Mouse (Mus musculus): ENCODE data around the gene Sqstm1. TPM values are rescaled to one million over a fixed set of nuclear protein-coding genes. Genes with fewer than 3 reads are reported as not detected.

The Sqstm1 gene
- polyA plus RNA-seq, 1 experiment from 2014 or later, result 280 TPM

DNA sequence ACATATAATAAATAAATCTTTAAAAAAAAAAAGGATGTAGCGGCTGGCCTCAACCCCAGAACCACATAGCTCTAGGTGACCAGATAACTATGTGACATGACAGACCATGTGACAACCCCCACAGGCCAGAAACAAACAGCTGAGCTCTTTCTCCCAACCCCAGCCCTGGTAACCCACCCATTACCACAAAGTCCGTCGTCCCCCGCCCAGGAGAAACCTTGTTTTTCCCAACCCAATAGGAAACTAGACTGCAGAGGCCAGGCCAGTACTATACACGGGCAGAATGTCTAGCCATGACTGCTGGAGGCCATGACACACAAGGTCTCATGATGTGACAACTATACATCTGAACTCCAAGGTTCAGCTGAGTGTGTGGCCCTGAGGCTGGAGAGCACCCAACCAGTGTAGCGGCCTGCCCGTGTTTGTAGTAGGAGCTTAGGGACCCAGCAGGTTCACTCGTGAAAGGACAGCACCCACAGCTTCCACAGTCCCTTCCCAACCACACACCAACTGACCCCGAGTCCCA, 7.3 kb downstream of the Sqstm1 start:
- H3K27ac ChIP-seq, result no peak overlapping the region
- 93% methylated on average over 9 of the region's 9 CpGs for WGBS

DNA sequence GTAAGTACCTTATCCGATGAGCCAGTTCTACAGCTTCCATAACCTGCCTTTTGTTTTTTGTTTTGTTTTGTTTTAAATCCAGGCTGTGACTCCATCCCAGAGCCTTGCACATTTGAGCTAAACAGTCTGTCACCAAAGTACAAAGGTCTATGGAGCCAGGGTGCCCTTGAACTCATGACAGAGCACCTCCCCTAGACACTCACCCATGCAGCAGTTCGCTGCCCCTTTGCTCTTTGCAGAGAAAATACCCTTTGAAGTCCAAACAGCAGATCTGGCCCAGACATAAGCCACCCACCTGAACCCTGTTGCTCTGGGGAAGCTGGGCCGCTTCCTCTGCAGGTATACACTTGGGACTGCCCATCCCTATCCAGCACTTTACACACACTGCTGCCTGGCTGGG, 9.0 kb downstream of the Sqstm1 start:
- Histone ChIP-seq H3K27ac (no peak overlapping the region), H3K4me2 (replicated peaks) (no peak overlapping the region), H3K4me3 (replicated peaks) (no peak overlapping the region), H3K27me3 (no peaks in the 10 kb centered on the region), H3K9ac (replicated peaks) (no peak overlapping the region), H3K4me1 (replicated peaks) (no peaks in the 10 kb centered on the region), H3K9me3 (no peaks in the 10 kb centered on the region), H3K36me3 (peaks cover 97% of the 10 kb centered on the region)
- WGBS, result 95% methylated on average over 3 of the region's 3 CpGs
- no peak for ATAC-seq

More for the DNA sequence above, 7.3 kb downstream of the Sqstm1 start:
- Histone ChIP-seq H3K27me3 (no peaks in the 10 kb centered on the region), H3K9me3 (no peaks in the 10 kb centered on the region), H3K9ac (replicated peaks) (no peak overlapping the region), H3K4me3 (replicated peaks) (no peak overlapping the region), H3K36me3 (peaks cover 94% of the 10 kb centered on the region), H3K4me2 (replicated peaks) (no peak overlapping the region), H3K4me1 (replicated peaks) (peaks cover 6% of the 10 kb centered on the region)
- ATAC-seq, result no peak

DNA sequence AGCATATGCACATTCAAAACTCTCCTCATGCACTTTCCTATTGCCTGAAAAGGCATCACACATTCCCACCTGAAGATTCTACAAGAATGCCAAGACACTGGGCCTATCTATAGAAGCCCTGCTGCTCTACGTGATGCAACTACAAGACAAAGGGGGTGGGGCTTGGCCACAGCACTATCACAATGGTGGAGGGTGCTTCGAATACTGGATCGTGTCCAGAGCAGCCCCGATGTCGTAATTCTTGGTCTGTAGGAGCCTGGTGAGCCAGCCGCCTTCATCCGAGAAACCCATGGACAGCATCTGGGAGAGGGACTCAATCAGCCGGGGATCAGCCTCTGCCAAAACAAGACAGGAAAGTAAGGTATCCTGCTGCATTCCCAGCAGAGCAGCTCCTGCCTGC, 10.0 kb downstream of the Sqstm1 start:
- peaks cover 95% of the 10 kb centered on the region for H3K36me3 ChIP-seq
- no peak overlapping the region for H3K27ac ChIP-seq
- H3K4me2 ChIP-seq (replicated peaks), result no peak overlapping the region
- no peaks in the 10 kb centered on the region for H3K27me3 ChIP-seq
- no peaks in the 10 kb centered on the region for H3K9me3 ChIP-seq
- H3K9ac ChIP-seq (replicated peaks), result no peak overlapping the region
- no peaks in the 10 kb centered on the region for H3K4me1 ChIP-seq (replicated peaks)
- H3K4me3 ChIP-seq (replicated peaks), result no peak overlapping the region
- no peak for ATAC-seq
- WGBS, result 90% methylated on average over 8 of the region's 8 CpGs

DNA sequence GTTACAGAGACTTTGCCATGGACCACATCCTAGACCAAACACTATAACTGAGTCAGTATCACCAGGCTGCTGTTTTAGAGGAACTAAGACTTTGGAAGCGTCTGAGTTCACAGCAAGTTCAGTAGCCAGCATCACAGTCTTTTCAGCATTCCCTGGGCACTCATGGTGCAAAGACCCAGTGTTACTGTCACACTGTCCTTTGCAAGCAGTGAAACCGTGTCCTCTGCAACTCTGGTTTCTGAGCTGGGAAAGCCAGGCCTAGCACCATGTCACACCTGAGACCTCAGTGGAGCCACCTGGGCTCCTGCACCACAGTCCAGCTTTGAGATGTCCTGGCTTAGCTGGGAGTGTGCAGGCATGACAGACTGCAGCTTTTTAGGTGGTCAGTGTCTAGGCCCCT, 11.7 kb downstream of the Sqstm1 start:
- Histone ChIP-seq H3K36me3 (peaks cover 92% of the 10 kb centered on the region), H3K27me3 (no peaks in the 10 kb centered on the region), H3K9ac (replicated peaks) (no peak overlapping the region), H3K4me1 (replicated peaks) (no peaks in the 10 kb centered on the region), H3K4me2 (replicated peaks) (no peak overlapping the region), H3K9me3 (no peaks in the 10 kb centered on the region), H3K27ac (no peak overlapping the region), H3K4me3 (replicated peaks) (no peak overlapping the region)
- WGBS, result 92% methylated on average over 2 of the region's 2 CpGs
- ATAC-seq, result no peak

DNA sequence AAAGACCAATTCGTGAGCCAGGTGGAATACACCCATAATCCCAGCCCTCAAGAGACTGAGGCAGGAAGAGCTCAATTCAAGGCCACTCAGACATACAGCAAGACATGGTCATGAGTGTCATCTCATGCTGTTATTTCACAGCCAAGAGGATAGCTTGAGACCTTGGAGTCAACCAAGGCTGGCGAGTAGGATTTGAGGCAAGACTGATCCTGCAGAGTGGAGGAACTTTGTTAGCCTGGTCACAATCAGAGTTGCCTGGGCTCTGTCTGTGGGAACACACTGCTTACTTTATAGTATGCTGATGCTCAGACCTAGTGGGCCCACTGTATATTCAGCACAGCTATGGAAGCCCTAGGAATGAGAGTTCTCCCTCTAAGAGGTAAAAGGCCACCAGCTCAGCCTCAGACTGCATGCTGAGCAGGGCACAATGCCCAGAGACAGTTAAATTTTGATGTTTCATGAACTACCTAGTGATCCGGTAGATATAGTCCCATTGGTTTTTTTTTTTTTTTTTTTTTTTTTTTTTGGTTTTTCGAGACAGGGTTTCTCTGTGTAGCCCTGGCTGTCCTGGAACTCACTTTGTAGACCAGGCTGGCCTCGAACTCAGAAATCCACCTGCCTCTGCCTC, 12.3 kb downstream of the Sqstm1 start:
- Histone ChIP-seq H3K27ac (no peak overlapping the region), H3K9ac (replicated peaks) (no peak overlapping the region), H3K4me2 (replicated peaks) (no peak overlapping the region), H3K4me1 (replicated peaks) (no peaks in the 10 kb centered on the region), H3K4me3 (replicated peaks) (no peak overlapping the region), H3K36me3 (peaks cover 93% of the 10 kb centered on the region), H3K9me3 (no peaks in the 10 kb centered on the region), H3K27me3 (no peaks in the 10 kb centered on the region)
- 0 out of 2 replicates have a peak, but pooled peaks have one; percentile 24 for ATAC-seq
- WGBS, result 93% methylated on average over 4 of the region's 5 CpGs

DNA sequence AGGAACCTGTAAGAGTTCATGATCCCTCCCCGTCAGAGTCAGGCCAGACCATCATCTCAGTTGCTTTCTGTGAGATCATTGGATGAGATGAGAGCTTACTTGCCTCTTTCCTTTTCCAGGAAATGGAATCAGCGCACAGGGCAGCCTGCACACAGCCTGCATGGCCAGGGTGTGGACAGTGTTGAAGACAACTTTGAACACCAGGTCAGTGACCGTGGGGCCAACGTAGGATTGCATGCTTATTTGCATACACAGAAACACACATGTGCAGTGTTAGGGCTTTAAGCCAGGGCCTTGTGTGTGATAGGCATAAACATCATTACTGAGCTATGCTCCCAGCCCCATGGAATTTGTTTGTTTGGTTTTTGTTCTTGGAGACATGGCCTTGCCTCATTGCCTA, 13.1 kb downstream of the Sqstm1 start:
- H3K9me3 ChIP-seq, result no peaks in the 10 kb centered on the region
- no peaks in the 10 kb centered on the region for H3K27me3 ChIP-seq
- no peak overlapping the region for H3K4me3 ChIP-seq (replicated peaks)
- no peak overlapping the region for H3K9ac ChIP-seq (replicated peaks)
- no peak for ATAC-seq
- H3K4me1 ChIP-seq (replicated peaks), result no peaks in the 10 kb centered on the region
- H3K27ac ChIP-seq, result no peak overlapping the region
- 91% methylated on average over 4 of the region's 4 CpGs for WGBS
- peaks cover 84% of the 10 kb centered on the region for H3K36me3 ChIP-seq
- no peak overlapping the region for H3K4me2 ChIP-seq (replicated peaks)

DNA sequence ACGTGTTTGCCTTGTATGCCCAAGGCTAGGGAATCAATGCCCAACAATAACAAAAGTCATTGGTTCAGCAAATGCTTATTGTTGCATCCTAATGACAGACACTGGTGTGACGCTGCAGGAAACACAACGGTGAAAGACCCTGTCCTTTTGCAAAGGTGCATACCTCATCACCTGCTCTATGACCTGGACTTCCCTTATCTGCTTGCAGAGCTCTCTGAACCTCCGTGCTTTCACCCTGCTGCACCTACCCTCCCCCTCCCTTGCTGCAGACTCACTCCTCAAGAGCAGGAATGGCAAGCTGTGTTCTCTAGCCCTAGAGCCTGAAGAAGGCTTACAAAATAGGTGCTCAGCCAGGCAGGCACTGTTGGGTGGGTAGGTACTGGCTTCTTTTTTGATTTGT, 15.8 kb downstream of the Sqstm1 start:
- Histone ChIP-seq H3K4me1 (replicated peaks) (no peaks in the 10 kb centered on the region), H3K4me2 (replicated peaks) (no peak overlapping the region), H3K27me3 (no peaks in the 10 kb centered on the region), H3K36me3 (peaks cover 61% of the 10 kb centered on the region), H3K9ac (replicated peaks) (no peak overlapping the region), H3K9me3 (no peaks in the 10 kb centered on the region), H3K27ac (no peak overlapping the region), H3K4me3 (replicated peaks) (no peak overlapping the region)
- WGBS, result 85% methylated on average over 4 of the region's 4 CpGs
- ATAC-seq, result no peak

DNA sequence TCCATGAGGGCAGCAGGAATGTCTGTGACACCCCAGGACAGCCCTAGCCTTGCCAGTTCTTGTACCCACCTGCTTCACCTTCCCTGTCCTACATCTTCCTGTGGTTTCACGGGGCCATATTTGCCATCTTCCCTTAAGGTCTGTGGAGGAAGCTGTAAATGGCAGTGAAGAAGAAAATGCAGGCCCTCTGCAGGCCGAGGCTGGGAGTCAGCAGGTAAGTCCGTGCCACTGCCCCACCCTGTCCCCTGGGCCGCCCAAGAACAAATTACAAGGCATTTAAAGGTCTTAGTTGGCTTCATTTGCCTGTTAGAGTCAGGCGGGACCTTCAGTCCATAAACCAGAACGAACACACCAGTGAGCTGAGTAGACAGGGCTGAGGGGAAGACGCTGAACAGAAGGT, 16.6 kb downstream of the Sqstm1 start:
- H3K9me3 ChIP-seq, result no peaks in the 10 kb centered on the region
- ATAC-seq, result no peak
- H3K4me1 ChIP-seq (replicated peaks), result no peaks in the 10 kb centered on the region
- no peak overlapping the region for H3K9ac ChIP-seq (replicated peaks)
- H3K27ac ChIP-seq, result no peak overlapping the region
- H3K4me2 ChIP-seq (replicated peaks), result no peak overlapping the region
- H3K36me3 ChIP-seq, result peaks cover 54% of the 10 kb centered on the region
- H3K4me3 ChIP-seq (replicated peaks), result no peak overlapping the region
- H3K27me3 ChIP-seq, result no peaks in the 10 kb centered on the region
- 82% methylated on average over 7 of the region's 7 CpGs for WGBS

DNA sequence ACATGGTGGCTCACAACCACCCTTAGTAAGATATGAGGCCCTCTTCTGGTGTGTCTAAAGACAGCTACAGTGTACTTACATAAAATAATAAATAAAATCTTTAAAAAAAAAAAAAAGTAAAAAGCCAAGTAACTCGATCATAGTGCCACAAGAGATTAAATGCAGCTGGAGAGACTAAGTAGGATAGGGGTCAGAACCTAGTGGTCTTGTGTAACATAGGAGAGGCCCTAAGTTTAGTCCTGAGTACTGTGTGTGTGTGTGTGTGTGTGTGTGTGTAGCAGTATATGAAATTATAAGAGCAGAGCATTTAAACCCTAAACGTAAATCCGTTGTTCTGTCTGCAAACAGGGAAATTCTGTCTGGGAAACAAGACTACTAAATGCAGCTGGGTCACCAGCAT, 18.3 kb downstream of the Sqstm1 start:
- Histone ChIP-seq H3K36me3 (peaks cover 47% of the 10 kb centered on the region), H3K4me2 (replicated peaks) (no peak overlapping the region), H3K9ac (replicated peaks) (no peak overlapping the region), H3K27ac (no peak overlapping the region), H3K4me3 (replicated peaks) (no peak overlapping the region), H3K27me3 (no peaks in the 10 kb centered on the region), H3K9me3 (no peaks in the 10 kb centered on the region), H3K4me1 (replicated peaks) (no peaks in the 10 kb centered on the region)
- ATAC-seq, result no peak
- 97% methylated on average over 3 of the region's 3 CpGs for WGBS

DNA sequence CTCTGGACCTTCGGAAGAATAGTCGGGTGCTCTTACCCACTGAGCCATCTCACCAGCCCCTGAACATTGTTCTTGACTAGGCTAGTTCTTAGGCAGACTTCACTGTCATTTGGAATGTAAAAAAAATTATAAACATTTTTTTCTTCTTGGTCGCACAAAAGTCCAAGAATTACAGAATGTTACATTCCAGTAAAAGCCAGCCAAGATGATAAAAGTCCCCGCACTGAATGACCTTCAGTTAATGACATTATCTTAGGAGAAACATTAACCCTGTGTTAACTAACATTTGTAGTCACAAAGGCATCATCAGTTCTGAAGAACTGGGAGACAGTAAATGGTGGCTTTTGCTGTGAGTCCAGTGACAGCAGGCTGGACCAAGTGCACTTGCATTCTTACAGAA, 20.3 kb downstream of the Sqstm1 start:
- H3K27ac ChIP-seq, result no peak overlapping the region
- no peaks in the 10 kb centered on the region for H3K27me3 ChIP-seq
- no peak overlapping the region for H3K4me3 ChIP-seq (replicated peaks)
- no peak overlapping the region for H3K4me2 ChIP-seq (replicated peaks)
- H3K36me3 ChIP-seq, result peaks cover 39% of the 10 kb centered on the region
- no peak overlapping the region for H3K9ac ChIP-seq (replicated peaks)
- H3K9me3 ChIP-seq, result no peaks in the 10 kb centered on the region
- no peaks in the 10 kb centered on the region for H3K4me1 ChIP-seq (replicated peaks)
- 94% methylated on average over 4 of the region's 4 CpGs for WGBS
- no peak for ATAC-seq

DNA sequence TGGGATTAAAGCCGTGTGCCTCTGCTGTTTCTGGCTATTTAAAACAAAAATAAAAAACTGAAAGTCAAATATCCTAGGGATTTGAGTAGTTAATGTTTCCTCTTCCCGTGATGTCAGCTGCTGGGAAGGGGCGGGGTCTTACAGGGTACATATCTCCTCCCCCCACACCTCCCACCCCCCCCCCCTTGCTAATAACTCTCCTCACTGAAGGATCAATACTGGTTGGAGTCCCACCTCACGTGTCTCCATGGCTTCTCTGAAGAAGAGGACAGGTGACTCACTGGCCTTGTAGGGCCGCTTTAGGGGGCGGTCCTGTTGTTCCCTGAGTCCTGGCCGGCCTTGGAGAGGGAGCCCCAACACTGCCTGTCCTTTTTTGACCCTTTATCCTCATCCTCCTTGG, 21.9 kb downstream of the Sqstm1 start:
- H3K36me3 ChIP-seq, result peaks cover 33% of the 10 kb centered on the region
- no peak overlapping the region for H3K4me2 ChIP-seq (replicated peaks)
- no peak overlapping the region for H3K9ac ChIP-seq (replicated peaks)
- no peak for ATAC-seq
- no peak overlapping the region for H3K4me3 ChIP-seq (replicated peaks)
- no peaks in the 10 kb centered on the region for H3K27me3 ChIP-seq
- no peak overlapping the region for H3K27ac ChIP-seq
- no peaks in the 10 kb centered on the region for H3K9me3 ChIP-seq
- 82% methylated on average over 7 of the region's 7 CpGs for WGBS
- H3K4me1 ChIP-seq (replicated peaks), result no peaks in the 10 kb centered on the region

DNA sequence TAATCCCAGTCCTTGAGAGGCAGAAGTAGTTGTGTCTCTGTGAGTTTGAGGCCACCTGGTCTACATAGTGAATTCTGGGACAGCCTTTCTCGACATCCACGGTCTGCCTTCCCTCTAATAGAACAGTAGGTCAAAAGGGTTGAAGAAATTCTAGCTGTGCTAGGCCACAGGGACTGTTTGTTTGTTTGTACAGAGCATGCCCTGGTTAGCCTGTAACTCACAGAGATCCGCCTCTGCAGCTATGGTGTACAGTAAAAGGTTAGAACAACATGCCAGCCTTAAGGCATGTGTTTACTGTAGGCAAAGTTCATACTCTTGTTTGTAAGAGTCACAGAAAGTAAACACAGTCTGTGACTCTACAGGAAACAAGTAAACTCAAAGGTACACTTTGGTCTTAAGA, 25.8 kb downstream of the Sqstm1 start:
- no peak overlapping the region for H3K27ac ChIP-seq
- H3K4me1 ChIP-seq (replicated peaks), result no peaks in the 10 kb centered on the region
- H3K27me3 ChIP-seq, result no peaks in the 10 kb centered on the region
- no peaks in the 10 kb centered on the region for H3K9me3 ChIP-seq
- no peak for ATAC-seq
- no peak overlapping the region for H3K4me2 ChIP-seq (replicated peaks)
- H3K36me3 ChIP-seq, result peaks cover 47% of the 10 kb centered on the region
- no peak overlapping the region for H3K9ac ChIP-seq (replicated peaks)
- no peak overlapping the region for H3K4me3 ChIP-seq (replicated peaks)
- 92% methylated on average over 3 of the region's 3 CpGs for WGBS

DNA sequence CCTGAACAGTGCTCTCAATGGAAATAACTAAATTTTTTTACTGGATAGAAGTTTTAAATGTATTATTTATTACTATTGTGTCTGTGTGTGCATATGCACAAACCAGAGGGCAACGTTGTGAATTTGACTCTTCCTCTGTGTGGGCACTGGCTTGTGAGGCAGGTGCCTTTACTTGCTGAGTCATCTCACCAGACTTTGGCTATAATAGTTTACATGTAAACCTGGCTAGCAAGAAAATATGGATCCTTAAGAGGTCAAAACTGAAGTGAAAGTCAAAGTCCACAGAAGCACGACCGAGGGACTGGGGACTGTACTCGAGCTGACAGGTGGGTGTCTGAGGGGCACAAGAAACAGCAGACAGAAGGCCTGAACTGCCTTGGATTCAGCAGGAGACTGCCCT, 27.9 kb downstream of the Sqstm1 start:
- Histone ChIP-seq H3K27me3 (no peaks in the 10 kb centered on the region), H3K4me3 (replicated peaks) (no peak overlapping the region), H3K4me1 (replicated peaks) (no peaks in the 10 kb centered on the region), H3K9ac (replicated peaks) (no peak overlapping the region), H3K4me2 (replicated peaks) (no peak overlapping the region), H3K27ac (no peak overlapping the region), H3K36me3 (peaks cover 59% of the 10 kb centered on the region), H3K9me3 (no peaks in the 10 kb centered on the region)
- 90% methylated on average over 4 of the region's 4 CpGs for WGBS
- ATAC-seq, result no peak
